Mouse (Mus musculus) inflammation-experienced regulatory T-cells (primary cell): ENCODE results near the gene Barx2. TPM values are rescaled to one million over a fixed set of nuclear protein-coding genes. Genes with fewer than 3 reads are reported as not detected.

ENCODE experiments used
- polyA plus RNA-seq, 2 experiments: library from polyadenylated mRNA; unstranded; fragments of 100-300 nt; shearing (Covaris generic); gene quantifications; one replicate each; pipeline ENCODE4 v1.2.1; 2017

Barx2 gene
- polyA plus RNA-seq: under 1 TPM; 0.18 to 0.63 TPM

DNA sequence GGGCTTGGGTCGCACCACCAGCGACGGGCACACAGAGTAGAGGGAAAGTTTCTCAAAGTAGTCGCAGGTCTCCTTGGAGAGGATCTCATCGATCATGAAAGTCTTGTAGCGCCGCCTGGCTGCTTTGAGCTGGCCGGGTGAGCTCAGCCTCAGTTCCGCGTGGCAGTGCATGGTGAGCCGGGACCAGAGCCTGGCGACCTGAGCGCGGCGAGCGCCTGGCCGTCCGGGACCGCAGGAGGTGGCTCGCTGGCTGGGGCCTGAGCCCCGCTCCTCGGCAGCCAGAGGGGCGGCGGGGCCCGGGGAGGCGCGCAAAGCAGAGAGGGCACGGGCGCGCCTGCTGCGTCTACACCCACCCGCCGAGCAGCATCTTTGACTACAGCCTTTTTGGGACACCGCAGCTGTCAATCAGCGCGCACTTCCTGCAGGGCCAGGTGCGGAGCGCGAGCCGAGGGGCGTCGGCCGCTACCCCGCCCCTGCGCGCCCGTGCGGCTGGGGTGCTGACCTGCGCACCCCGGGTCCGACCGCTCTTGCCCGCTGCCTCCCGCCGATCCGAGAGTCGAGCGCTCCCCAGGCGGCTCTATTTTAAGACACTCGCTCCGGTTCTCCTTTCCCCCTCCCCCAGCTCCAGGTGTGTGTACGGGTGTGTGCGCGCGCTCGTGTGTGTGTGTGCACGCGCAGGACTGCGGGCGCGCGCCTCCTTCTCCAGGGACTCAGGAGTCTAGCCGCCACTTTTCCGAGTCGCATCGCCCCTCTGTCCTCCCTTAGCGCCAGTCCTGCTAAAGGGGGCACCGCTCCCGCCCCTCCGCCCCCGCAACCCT is at the start of gene Barx2:
Gene Barx2, minus strand, starts transcription at position 542 of the 818 bp plus-strand sequence.

Other genes starting within 250 kb of the Barx2 start
- gene Arhgap32, start 202.7 kb upstream of the Barx2 start, polyA plus RNA-seq: 1 to 10 TPM in 1 of 2 experiments, under 1 TPM in 1; 0.69 to 1.3 TPM